In the genomic region with DNA sequence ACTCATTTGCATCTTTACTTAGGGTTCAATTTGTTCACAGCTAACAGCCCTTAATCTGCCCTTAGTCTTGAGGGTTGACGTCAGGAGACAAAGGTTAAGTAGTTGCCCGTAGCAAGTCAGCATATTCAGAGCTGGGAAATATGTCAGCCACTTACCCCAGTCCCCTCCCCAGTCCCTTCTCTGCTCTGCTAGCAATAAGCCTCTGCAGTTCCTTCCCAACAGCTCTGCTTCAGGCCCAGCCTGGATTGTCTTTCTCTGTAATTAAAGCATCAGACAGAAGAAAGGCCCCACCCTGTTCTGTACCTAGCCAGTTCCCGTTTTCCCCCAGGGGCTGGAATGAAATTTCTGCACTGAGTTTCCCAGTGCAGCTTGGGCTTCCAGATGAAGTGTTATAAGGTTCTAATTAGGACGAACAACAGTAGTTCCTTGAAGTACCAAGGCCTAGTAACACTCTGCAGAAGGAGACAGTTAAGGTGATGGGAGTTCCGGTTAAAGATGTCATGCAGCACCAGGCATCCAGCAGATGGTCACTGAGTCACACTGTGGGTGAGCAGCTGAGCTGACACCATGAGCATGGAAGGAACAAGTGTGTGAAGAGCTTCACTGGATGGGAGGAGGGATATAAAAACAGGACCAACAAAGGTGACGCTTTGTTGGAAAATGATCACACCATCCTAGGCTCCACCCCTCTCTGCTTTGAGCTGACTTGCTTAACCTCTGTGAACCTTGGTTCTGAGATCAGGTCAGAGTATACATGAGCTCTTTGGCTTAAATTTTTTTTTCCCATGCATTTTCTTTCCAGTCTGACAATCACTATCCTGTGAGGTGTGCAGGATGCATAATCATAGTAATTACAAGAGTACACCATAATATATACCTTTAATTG, we compare ENCODE assay signal across 13 mouse cellular contexts. TPM values are rescaled to one million over a fixed set of nuclear protein-coding genes. Genes with fewer than 3 reads are reported as not detected.
DNase-seq lines count a peak whose midpoint lies in the region; ATAC-seq lines count a peak whose summit lies in the region.
"Had no signal": no experiment of that assay in that cellular context is flagged by ENCODE, and none has a peak within 500 bp of the region (broad histone marks: within the 10 kb centered on the region; RNA-seq: fewer than 3 reads in every experiment).

No protein-coding gene starts in this region.

- H3K4me3 ChIP-seq in midbrain, embryonic 15.5 days: no peak overlapping the region
- H3K4me3 ChIP-seq in midbrain, embryonic 14.5 days (replicated peaks; ENCODE audit: low read depth, low read length): no peak overlapping the region
- H3K4me3 ChIP-seq: hindbrain, embryonic 15.5 days; liver, embryonic 13.5 days had no signal

- WGBS in midbrain, embryonic 15.5 days: 52% methylated on average over 6 of the region's 6 CpGs
- 56% methylated on average over 6 of the region's 6 CpGs for WGBS in midbrain, embryonic 14.5 days

- H3K36me3 ChIP-seq in midbrain, embryonic 15.5 days (replicated peaks): no peaks in the 10 kb centered on the region
- H3K36me3 ChIP-seq in midbrain, embryonic 14.5 days (ENCODE audit: control insufficient read depth, insufficient read depth, low read length): no peaks in the 10 kb centered on the region
- H3K36me3 ChIP-seq: hindbrain, embryonic 15.5 days; liver, embryonic 13.5 days had no signal

- intact Hi-C loops in heart, postnatal 10 days (cut with DNase I): no loop called here
- intact Hi-C loops in left cerebral cortex, postnatal 10 days (cut with DNase I): no loop called here

- H3K9me3 ChIP-seq in midbrain, embryonic 15.5 days: no peaks in the 10 kb centered on the region
- H3K9me3 ChIP-seq in midbrain, embryonic 14.5 days (ENCODE audit: control insufficient read depth, low read length): no peaks in the 10 kb centered on the region
- H3K9me3 ChIP-seq: hindbrain, embryonic 15.5 days; liver, embryonic 13.5 days had no signal

- H3K4me1 ChIP-seq in midbrain, embryonic 15.5 days: peaks cover 31% of the 10 kb centered on the region; the same call in 1 of the 2 replicates
- peaks cover 20% of the 10 kb centered on the region; the same call in 1 of the 2 replicates for H3K4me1 ChIP-seq in midbrain, embryonic 14.5 days (ENCODE audit: control insufficient read depth, insufficient read depth, low read length)
- H3K4me1 ChIP-seq: liver, embryonic 13.5 days had no signal

- no peak overlapping the region for H3K9ac ChIP-seq in midbrain, embryonic 15.5 days
- no peak overlapping the region for H3K9ac ChIP-seq in midbrain, embryonic 14.5 days (replicated peaks; ENCODE audit: low read length)
- H3K9ac ChIP-seq: hindbrain, embryonic 15.5 days; liver, embryonic 13.5 days had no signal

- H3K27me3 ChIP-seq in midbrain, embryonic 15.5 days (replicated peaks): no peaks in the 10 kb centered on the region
- H3K27me3 ChIP-seq in midbrain, embryonic 14.5 days (ENCODE audit: control insufficient read depth, insufficient read depth, low read length): no peaks in the 10 kb centered on the region
- H3K27me3 ChIP-seq: hindbrain, embryonic 15.5 days; liver, embryonic 13.5 days had no signal

- no peak for ATAC-seq in midbrain, embryonic 15.5 days (replicated peaks)
- no peak for ATAC-seq in midbrain, embryonic 14.5 days (ENCODE audit: low FRiP score, low TSS enrichment)
- no peak for ATAC-seq in monocyte, adult 5-6 weeks (replicated peaks; ENCODE audit: insufficient number of reproducible peaks, low FRiP score, low TSS enrichment, poor library complexity, severe bottlenecking)

- 0 out of 2 replicates have a peak overlapping the region, but pooled peaks have one; percentile 14 for H3K27ac ChIP-seq in midbrain, embryonic 15.5 days
- H3K27ac ChIP-seq in midbrain, embryonic 14.5 days (replicated peaks; ENCODE audit: low read depth, low read length): no peak overlapping the region
- H3K27ac ChIP-seq: hindbrain, embryonic 15.5 days; liver, embryonic 13.5 days; macrophage had no signal

- DNase-seq in gastrocnemius, postnatal 25 days: peak; percentile 4
- no peak for DNase-seq in gastrocnemius, postnatal 4 days (ENCODE audit: low spot score in 2 of 2)
- DNase-seq in midbrain, embryonic 14.5 days: no peak
- peak; percentile 53 for DNase-seq in kidney, postnatal 14 days
- DNase-seq in heart, postnatal 10 days: no peak
- no peak for DNase-seq in left cerebral cortex, postnatal 10 days (ENCODE audit: extremely low spot score in 1 of 2, low spot score in 2 of 2)
- DNase-seq: cerebellum, postnatal 36 days; gastrocnemius, postnatal 10 days; liver, embryonic 13.5 days had no signal

- H3K4me2 ChIP-seq in midbrain, embryonic 15.5 days: no peak overlapping the region
- no peak overlapping the region for H3K4me2 ChIP-seq in midbrain, embryonic 14.5 days (ENCODE audit: low read length)
- H3K4me2 ChIP-seq: hindbrain, embryonic 15.5 days; liver, embryonic 13.5 days had no signal

RNA-seq across cellular contexts. Expression of gene Pdcd4, which starts 55.2 kb away (rescaled TPM):
- 10 to 100 TPM; 11.7 to 21.0 TPM for total RNA-seq in gastrocnemius, postnatal 25 days (2021)
- total RNA-seq in gastrocnemius, postnatal 4 days (2021): 10 to 100 TPM; 47.6 to 48.9 TPM
- 59.7 and 64.9 TPM in 2 replicates for polyA plus RNA-seq in midbrain, embryonic 15.5 days (2015; fragmentation: Nextera tagmentation; extraction: Ambion mirVana)
- polyA plus RNA-seq in midbrain, embryonic 14.5 days (2014; fragmentation: Nextera tagmentation; extraction: Ambion mirVana): 73.9 and 74.2 TPM in 2 replicates
- 238 to 392 TPM (median 322 TPM) in 3 replicates for total RNA-seq in monocyte, adult 5-6 weeks (2017)
- total RNA-seq in heart, postnatal 10 days (2021): 10 to 100 TPM; 30.2 to 31.0 TPM
- total RNA-seq in left cerebral cortex, postnatal 10 days (2021): 100 to 1,000 TPM in 1 of 2 experiments, 10 to 100 TPM in 1; 92.7 to 103 TPM

Comparison
In these comparisons a context has a peak if more than half of its experiments do, and no peak if none do; other contexts are left out.
1. DNase-seq: peak in gastrocnemius, postnatal 25 days (single experiment) and kidney, postnatal 14 days (single experiment); none in gastrocnemius, postnatal 4 days (0 of 2), midbrain, embryonic 14.5 days (single experiment), heart, postnatal 10 days (0 of 2) and left cerebral cortex, postnatal 10 days (0 of 2).